Mouse (Mus musculus) layer of hippocampus, adult 18-20 months (tissue): Measurements from ENCODE around the gene Zmynd10. TPM values are rescaled to one million over a fixed set of nuclear protein-coding genes. Genes with fewer than 3 reads are reported as not detected.

ENCODE experiments used
- DNase-seq, 2 experiments: peaks; one replicate each; pipeline ENCODE4 v3.0.0; 2022; ENCODE audit warnings: low spot score in 2 of 2
- long read RNA-seq: library from polyadenylated mRNA; stranded (forward); transcript quantifications from one replicate; pipeline ENCODE4 v2.0.0, GENCODE M21; 2021
- total RNA-seq, 2 experiments: library from RNA; stranded (reverse); gene quantifications; 2 replicates each; pipeline ENCODE4 v1.2.3; 2021

Gene Zmynd10
- total RNA-seq, result 1 to 10 TPM; 5.7 to 6.2 TPM
- long read RNA-seq, partial matches to known transcripts, result 1 of 6 reads
- long read RNA-seq, other reads (novel, unspliced or antisense), result 4 of 6 reads

- peak; percentile 78 to 90 for DNase-seq
Measured at GRCm38 (mm10) chr9:107547026-107547425, at the start of gene Zmynd10. TSS of gene Zmynd10 (plus strand) at chr9:107547298.

- DNase-seq, result no peak
Measured at GRCm38 (mm10) chr9:107500708-107501286, 46.3 kb upstream of the Zmynd10 start.

GRCm38 (mm10) chr9:107502131-107502846 is 44.8 kb upstream of the Zmynd10 start:
- DNase-seq, result no peak

GRCm38 (mm10) chr9:107504662-107505537 is 42.2 kb upstream of the Zmynd10 start:
- no peak for DNase-seq

GRCm38 (mm10) chr9:107508266-107508665 is 38.8 kb upstream of the Zmynd10 start:
- peak; percentile 63 to 74 for DNase-seq

GRCm38 (mm10) chr9:107510384-107511100 is 36.6 kb upstream of the Zmynd10 start:
- no peak for DNase-seq

- no peak for DNase-seq
Measured at GRCm38 (mm10) chr9:107511436-107511835, 35.7 kb upstream of the Zmynd10 start.

GRCm38 (mm10) chr9:107512326-107512725 is 34.8 kb upstream of the Zmynd10 start:
- DNase-seq, result no peak

- DNase-seq, result peak; percentile 77 to 86
Measured at GRCm38 (mm10) chr9:107514303-107514955, 32.7 kb upstream of the Zmynd10 start.

GRCm38 (mm10) chr9:107520331-107520730 is 26.8 kb upstream of the Zmynd10 start:
- DNase-seq, result no peak

GRCm38 (mm10) chr9:107521190-107521589 is 25.9 kb upstream of the Zmynd10 start:
- no peak for DNase-seq

- no peak for DNase-seq
Measured at GRCm38 (mm10) chr9:107521711-107522399, 25.2 kb upstream of the Zmynd10 start.

- DNase-seq, result no peak
Measured at GRCm38 (mm10) chr9:107522400-107522711, 24.7 kb upstream of the Zmynd10 start.

GRCm38 (mm10) chr9:107526198-107527026 is 20.7 kb upstream of the Zmynd10 start:
- peak in 1 of 2 experiments; percentile 50 for DNase-seq

GRCm38 (mm10) chr9:107533791-107534407 is 13.2 kb upstream of the Zmynd10 start, which contains the start of gene Tmem115:
TSS of gene Tmem115 (plus strand) at chr9:107533945.
- DNase-seq, result peak; percentile 95 to 98

- no peak for DNase-seq
Measured at GRCm38 (mm10) chr9:107534408-107535202, 12.5 kb upstream of the Zmynd10 start.

GRCm38 (mm10) chr9:107538231-107538630 is 8.9 kb upstream of the Zmynd10 start:
- peak in 1 of 2 experiments; percentile 76 for DNase-seq

- no peak for DNase-seq
Measured at GRCm38 (mm10) chr9:107538711-107539110, 8.4 kb upstream of the Zmynd10 start.
